Mouse (Mus musculus) E14TG2a.4 (cell line): ENCODE measurements around the gene Sphk2.

ENCODE experiments used
- H3K27me3 ChIP-seq: 2 replicates; pipeline ENCODE4 v1.6.1; 2014; ENCODE audit warnings: low read length, control low read depth; ENCODE audit not compliant: insufficient read depth
- H3K36me3 ChIP-seq: 2 replicates; pipeline ENCODE4 v1.6.1; 2014; ENCODE audit warnings: low read length, control low read depth; ENCODE audit not compliant: insufficient read depth
- H3K4me1 ChIP-seq: replicated peaks from 2 replicates; pipeline ENCODE4 v1.6.1; 2014; ENCODE audit warnings: low read depth, low read length, control low read depth
- H3K4me3 ChIP-seq: replicated peaks from 2 replicates; pipeline ENCODE4 v1.5.1; 2014; ENCODE audit warnings: mild to moderate bottlenecking, low read length
- H3K9me3 ChIP-seq: 2 replicates; pipeline ENCODE4 v1.6.1; 2014; ENCODE audit warnings: low read length, control low read depth
- CTCF ChIP-seq: conservative IDR thresholded peaks from 2 replicates; pipeline ENCODE4 v1.5.1; 2014; ENCODE audit warnings: low read length
- NANOG ChIP-seq: IDR thresholded peaks from 2 replicates; pipeline ENCODE4 v1.6.1; 2014; ENCODE audit warnings: borderline replicate concordance, low read length, mixed read lengths
- POU5F1 ChIP-seq: IDR thresholded peaks from 2 replicates; pipeline ENCODE4 v1.6.1; 2014; ENCODE audit warnings: low read length, borderline replicate concordance

Sphk2 gene

GRCm38 (mm10) chr7:45717918-45718297 lies at the start of gene Sphk2:
TSS of gene Sphk2 (minus strand) at chr7:45718002.
- no peak for TF ChIP-seq POU5F1
- TF ChIP-seq CTCF: no peak
- TF ChIP-seq NANOG: no peak
- H3K36me3 ChIP-seq: peaks cover 69% of the 10 kb centered on the region
- H3K4me1 ChIP-seq: peaks cover 71% of the 10 kb centered on the region
- no peaks in the 10 kb centered on the region for H3K9me3 ChIP-seq
- H3K4me3 ChIP-seq: peak within 1 kb of the TSS; percentile 99
- no peaks in the 10 kb centered on the region for H3K27me3 ChIP-seq

- Histone ChIP-seq H3K4me1 (peaks cover 20% of the 10 kb centered on the region; the same call in 1 of the 2 replicates), H3K4me3 (no peak overlapping the region), H3K9me3 (peaks cover 4% of the 10 kb centered on the region; the same call in 1 of the 2 replicates), H3K27me3 (peaks cover 4% of the 10 kb centered on the region; the same call in 1 of the 2 replicates), H3K36me3 (no peaks in the 10 kb centered on the region)
- TF ChIP-seq POU5F1: no peak
- TF ChIP-seq NANOG: no peak
- TF ChIP-seq CTCF: peak; percentile 24; the same call in 1 of the 2 replicates
These were observed 49.7 kb upstream of the Sphk2 start for GRCm38 (mm10) chr7:45767500-45767899.

DNA sequence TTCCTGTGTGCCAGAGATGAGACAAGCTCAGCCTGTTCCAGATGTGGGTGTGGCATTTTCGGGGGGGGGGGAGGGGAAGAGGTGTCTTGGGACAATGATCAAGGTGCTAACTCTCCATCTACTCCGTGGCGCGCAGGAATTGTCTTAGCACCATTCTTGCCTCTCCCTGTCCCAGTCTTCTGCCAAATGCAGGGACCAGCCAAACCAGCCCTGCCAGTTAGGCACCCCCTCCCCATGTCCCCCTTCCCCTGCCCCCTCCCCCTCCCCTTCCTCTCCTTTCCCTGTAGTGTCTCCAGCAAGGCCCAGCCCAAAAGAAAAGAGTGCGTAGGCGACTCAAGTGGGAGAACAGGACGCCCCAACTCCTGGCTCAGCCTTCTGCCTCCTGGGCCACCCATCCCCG lies 49.0 kb upstream of the Sphk2 start:
- peaks cover 20% of the 10 kb centered on the region; the same call in 1 of the 2 replicates for H3K4me1 ChIP-seq
- H3K4me3 ChIP-seq: no peak overlapping the region
- TF ChIP-seq NANOG (no peak), CTCF (no peak), POU5F1 (no peak)
- H3K36me3 ChIP-seq: no peaks in the 10 kb centered on the region
- peaks cover 4% of the 10 kb centered on the region; the same call in 1 of the 2 replicates for H3K9me3 ChIP-seq
- peaks cover 4% of the 10 kb centered on the region; the same call in 1 of the 2 replicates for H3K27me3 ChIP-seq

GRCm38 (mm10) chr7:45765995-45766394 lies 48.2 kb upstream of the Sphk2 start:
- Histone ChIP-seq H3K4me3 (0 out of 2 replicates have a peak overlapping the region, but pooled peaks have one; percentile 7), H3K36me3 (no peaks in the 10 kb centered on the region), H3K9me3 (peaks cover 4% of the 10 kb centered on the region; the same call in 1 of the 2 replicates), H3K4me1 (peaks cover 17% of the 10 kb centered on the region; the same call in 1 of the 2 replicates), H3K27me3 (peaks cover 4% of the 10 kb centered on the region; the same call in 1 of the 2 replicates)
- TF ChIP-seq NANOG: no peak
- no peak for TF ChIP-seq POU5F1
- no peak for TF ChIP-seq CTCF

DNA sequence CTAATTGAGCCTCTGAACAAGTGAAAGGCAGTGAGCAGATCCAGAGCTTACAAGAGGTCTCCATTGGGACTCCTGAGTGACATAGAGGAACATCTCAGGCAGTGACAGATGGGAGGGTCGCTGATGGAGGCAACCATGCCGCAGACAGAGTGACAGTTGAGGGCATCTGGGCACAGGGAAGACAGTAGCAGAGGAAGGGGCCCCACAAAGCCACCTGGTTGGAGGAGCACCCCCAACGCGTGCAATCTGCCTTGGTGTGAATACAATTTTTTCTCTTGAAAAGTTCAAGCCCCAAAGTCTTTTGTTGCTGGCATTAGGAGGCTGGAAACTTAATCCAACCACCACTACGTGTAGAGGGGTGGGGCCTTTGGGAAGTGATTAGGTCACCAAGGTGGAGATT lies 42.3 kb upstream of the Sphk2 start:
- Histone ChIP-seq H3K4me3 (no peak overlapping the region), H3K27me3 (peaks cover 36% of the 10 kb centered on the region), H3K36me3 (no peaks in the 10 kb centered on the region), H3K9me3 (peaks cover 11% of the 10 kb centered on the region), H3K4me1 (no peaks in the 10 kb centered on the region; the same call in 1 of the 2 replicates)
- TF ChIP-seq CTCF (no peak), NANOG (no peak), POU5F1 (no peak)

DNA sequence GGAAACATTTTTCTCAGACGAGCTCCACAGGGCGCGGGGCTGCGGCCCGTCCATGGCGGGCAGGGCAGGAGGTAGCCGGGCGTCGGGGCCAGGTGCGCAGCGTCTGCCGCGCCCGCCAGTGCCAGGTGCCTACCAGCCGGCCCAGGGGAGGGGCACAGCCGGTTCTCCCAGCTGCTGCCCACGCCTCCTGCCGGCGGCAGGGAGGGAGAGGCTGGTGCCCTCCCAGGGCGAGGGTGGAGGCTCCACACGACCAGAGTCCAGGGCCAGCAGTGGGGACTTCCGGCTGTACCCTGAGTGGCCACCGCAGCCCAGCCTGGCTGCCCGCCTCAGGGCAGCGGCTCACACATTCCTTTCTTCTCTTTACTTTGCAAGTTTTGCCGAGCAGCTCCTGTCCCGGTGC lies 41.6 kb upstream of the Sphk2 start:
- Histone ChIP-seq H3K4me3 (peak overlapping the region; percentile 70), H3K4me1 (no peaks in the 10 kb centered on the region; the same call in 1 of the 2 replicates), H3K36me3 (no peaks in the 10 kb centered on the region), H3K27me3 (peaks cover 36% of the 10 kb centered on the region), H3K9me3 (peaks cover 11% of the 10 kb centered on the region)
- no peak for TF ChIP-seq POU5F1

DNA sequence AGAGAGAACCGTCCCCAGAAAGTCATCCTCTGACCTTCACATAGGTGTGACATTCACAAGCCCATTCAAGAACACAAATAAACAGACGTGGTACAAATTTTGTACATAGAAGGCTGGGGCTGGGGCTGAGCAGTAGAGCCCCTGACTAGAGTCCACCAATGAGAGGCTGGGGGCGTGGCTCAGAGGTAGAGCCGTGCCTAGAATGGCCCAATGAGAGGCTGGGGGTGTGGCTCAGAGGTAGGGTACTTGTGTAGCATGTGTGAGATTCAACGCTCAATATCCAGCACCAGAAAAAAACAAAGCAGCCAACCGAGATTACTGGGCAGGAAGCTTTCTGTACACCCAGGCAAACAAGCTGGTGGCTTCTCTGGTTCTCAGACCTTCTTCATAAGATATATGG lies 37.9 kb upstream of the Sphk2 start:
- Histone ChIP-seq H3K9me3 (peaks cover 11% of the 10 kb centered on the region), H3K4me1 (peaks cover under 1% of the 10 kb centered on the region), H3K36me3 (no peaks in the 10 kb centered on the region), H3K4me3 (no peak overlapping the region), H3K27me3 (peaks cover 36% of the 10 kb centered on the region)
- TF ChIP-seq CTCF (no peak), POU5F1 (no peak), NANOG (no peak)

GRCm38 (mm10) chr7:45750162-45750561 lies 32.4 kb upstream of the Sphk2 start:
- peaks cover 27% of the 10 kb centered on the region for H3K4me1 ChIP-seq
- no peak overlapping the region for H3K4me3 ChIP-seq
- H3K9me3 ChIP-seq: no peaks in the 10 kb centered on the region
- TF ChIP-seq NANOG (no peak), CTCF (no peak), POU5F1 (no peak)
- no peaks in the 10 kb centered on the region; the same call in 1 of the 2 replicates for H3K27me3 ChIP-seq
- no peaks in the 10 kb centered on the region for H3K36me3 ChIP-seq

- Histone ChIP-seq H3K27me3 (no peaks in the 10 kb centered on the region; the same call in 1 of the 2 replicates), H3K4me1 (peaks cover 27% of the 10 kb centered on the region), H3K9me3 (no peaks in the 10 kb centered on the region), H3K36me3 (no peaks in the 10 kb centered on the region), H3K4me3 (peak overlapping the region; percentile 62)
- TF ChIP-seq CTCF: no peak
- no peak for TF ChIP-seq NANOG
- no peak for TF ChIP-seq POU5F1
These were observed 31.6 kb upstream of the Sphk2 start for GRCm38 (mm10) chr7:45749401-45749800.
